Mouse (Mus musculus) myocyte (in vitro differentiated cells): Measurements from ENCODE around the gene 0610012G03Rik. TPM values are rescaled to one million over a fixed set of nuclear protein-coding genes. Genes with fewer than 3 reads are reported as not detected.

Experiments
- H3K27me3 ChIP-seq: one replicate; pipeline ENCODE4 v1.6.1; 2011; ENCODE audit not compliant: control insufficient read depth, insufficient read depth, insufficient read length
- H3K36me3 ChIP-seq: one replicate; pipeline ENCODE4 v1.6.1; 2011; ENCODE audit not compliant: control insufficient read depth, insufficient read depth
- H3K4me2 ChIP-seq: one replicate; pipeline ENCODE4 v1.6.1; 2011; ENCODE audit warnings: low read depth, control low read depth
- H3K4me3 ChIP-seq: one replicate; pipeline ENCODE4 v1.5.1; 2011; ENCODE audit warnings: mild to moderate bottlenecking, control low read depth, moderate library complexity
- H3K79me2 ChIP-seq: one replicate; pipeline ENCODE4 v1.6.1; 2011; ENCODE audit not compliant: control insufficient read depth, insufficient read depth
- H3ac ChIP-seq: one replicate; pipeline ENCODE4 v1.6.1; 2011; ENCODE audit not compliant: control insufficient read depth, insufficient read length
- CEBPB ChIP-seq: IDR thresholded peaks from 2 replicates; pipeline ENCODE4 v1.6.1; 2011; ENCODE audit warnings: mild to moderate bottlenecking, moderate library complexity; ENCODE audit not compliant: poor library complexity, insufficient read depth, severe bottlenecking
- E2F4 ChIP-seq: IDR thresholded peaks from one replicate; pipeline ENCODE4 v1.6.1; 2011; ENCODE audit warnings: mild to moderate bottlenecking, control low read depth, moderate library complexity; ENCODE audit not compliant: insufficient read depth
- MAX ChIP-seq: IDR thresholded peaks from one replicate; pipeline ENCODE4 v1.6.1; 2011; ENCODE audit warnings: low read depth, mild to moderate bottlenecking, control low read depth
- MYOD1 ChIP-seq, 3 experiments: IDR thresholded peaks; one replicate each; pipeline ENCODE4 v1.6.1; 2011; ENCODE audit warnings: control low read depth in 2 of 3, low read depth in 2 of 3, mild to moderate bottlenecking in 2 of 3, moderate library complexity in 1 of 3; ENCODE audit not compliant: insufficient read length in 2 of 3, control insufficient read depth in 1 of 3
- MYOG ChIP-seq, 3 experiments: IDR thresholded peaks; one replicate each; pipeline ENCODE4 v1.6.1; 2011; ENCODE audit warnings: control low read depth in 2 of 3, low read depth in 2 of 3, mild to moderate bottlenecking in 2 of 3; ENCODE audit not compliant: insufficient read length in 2 of 3, control insufficient read depth in 1 of 3, insufficient read depth in 1 of 3
- POLR2A ChIP-seq: IDR thresholded peaks from one replicate; pipeline ENCODE4 v1.6.1; 2011; ENCODE audit warnings: low read depth, mild to moderate bottlenecking, control low read depth, moderate library complexity; ENCODE audit not compliant: insufficient read length
- POLR2AphosphoS2 ChIP-seq: IDR thresholded peaks from one replicate; pipeline ENCODE4 v1.6.1; 2011; ENCODE audit warnings: low read depth, control low read depth; ENCODE audit not compliant: insufficient read length
- REST ChIP-seq: IDR thresholded peaks from one replicate; pipeline ENCODE4 v1.6.1; 2011; ENCODE audit warnings: mild to moderate bottlenecking, control low read depth, moderate library complexity; ENCODE audit not compliant: insufficient read depth, insufficient read length
- SRF ChIP-seq: IDR thresholded peaks from one replicate; pipeline ENCODE4 v1.6.1; 2011; ENCODE audit warnings: low read depth; ENCODE audit not compliant: control insufficient read depth, insufficient read length
- TCF12 ChIP-seq: IDR thresholded peaks from one replicate; pipeline ENCODE4 v1.6.1; 2011; ENCODE audit warnings: mild to moderate bottlenecking, control low read depth; ENCODE audit not compliant: poor library complexity, insufficient read depth, severe bottlenecking
- TCF3 ChIP-seq: IDR thresholded peaks from one replicate; pipeline ENCODE4 v1.6.1; 2011; ENCODE audit warnings: low read depth, control low read depth; ENCODE audit not compliant: insufficient read length
- USF1 ChIP-seq: IDR thresholded peaks from one replicate; pipeline ENCODE4 v1.6.1; 2011; ENCODE audit warnings: low read depth, mild to moderate bottlenecking, control low read depth, moderate library complexity
- polyA plus RNA-seq: library from polyadenylated mRNA; unstranded; fragments of >200 nt; fragmentation: generic; extraction: Trizol; gene quantifications from one replicate; pipeline ENCODE4 v1.2.1, GENCODE M21; 2012; ENCODE audit warnings: missing spikeins

0610012G03Rik gene
- polyA plus RNA-seq, 1 experiment, result 66.6 TPM

DNA sequence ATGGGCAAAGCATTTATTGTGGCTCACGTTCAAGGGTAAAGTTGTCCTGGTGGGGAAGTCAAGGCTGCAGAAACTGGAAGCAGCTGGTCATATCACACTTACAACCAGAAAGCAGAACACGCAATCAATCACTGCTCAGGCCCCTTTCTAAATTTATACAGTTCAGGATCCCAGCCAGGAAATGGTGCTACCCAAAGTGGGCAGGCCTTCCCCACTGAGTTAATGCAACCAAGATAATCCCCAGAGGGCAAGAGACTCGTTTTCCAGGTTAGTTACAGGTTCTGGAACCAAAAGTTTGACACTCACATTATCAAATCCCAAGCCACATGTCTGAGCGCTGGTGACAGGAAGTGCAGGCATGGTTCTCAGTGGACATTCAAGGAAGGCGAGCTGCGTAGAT, 9.4 kb downstream of the 0610012G03Rik start:
- TF ChIP-seq USF1 (no peak), SRF (no peak), REST (no peak), POLR2A (no peak), MYOD1 (IDR thresholded peaks at IDR 0.05; ENCODE audit: control insufficient read depth in 1 of 3, insufficient read length in 2 of 3, low read depth in 2 of 3) (no peak), TCF12 (no peak), POLR2AphosphoS2 (no peak), CEBPB (no peak), MYOG (IDR thresholded peaks at IDR 0.05; ENCODE audit: control insufficient read depth in 1 of 3, insufficient read depth in 1 of 3, insufficient read length in 2 of 3, low read depth in 2 of 3) (no peak), MAX (no peak), TCF3 (no peak), E2F4 (no peak)
- H3ac ChIP-seq, result no peak overlapping the region

DNA sequence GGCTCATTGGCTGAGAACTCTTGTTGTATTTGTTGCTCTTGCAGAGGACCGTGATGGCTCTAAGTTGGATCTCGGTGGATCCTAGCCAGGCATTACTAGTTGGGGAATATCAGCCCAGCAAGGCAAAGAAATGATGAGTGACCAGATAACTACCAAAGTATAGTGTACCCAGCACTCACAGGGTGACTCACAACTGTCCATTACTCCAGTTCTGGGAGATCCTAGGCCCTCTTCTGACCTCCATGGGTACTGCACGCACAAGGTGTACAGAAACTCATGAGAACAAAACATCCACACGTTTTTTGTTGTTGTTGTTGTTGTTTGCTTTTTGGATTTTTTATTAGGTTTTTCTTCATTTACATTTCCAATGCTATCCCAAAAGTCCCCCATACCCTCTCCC, 11.7 kb downstream of the 0610012G03Rik start:
- no peak overlapping the region for H3ac ChIP-seq
- H3K27me3 ChIP-seq, result no peaks in the 10 kb centered on the region
- H3K4me2 ChIP-seq, result no peak overlapping the region
- H3K36me3 ChIP-seq, result no peaks in the 10 kb centered on the region
- TF ChIP-seq MYOG (IDR thresholded peaks at IDR 0.05; ENCODE audit: control insufficient read depth in 1 of 3, insufficient read depth in 1 of 3, insufficient read length in 2 of 3, low read depth in 2 of 3) (no peak), TCF3 (no peak), E2F4 (no peak), SRF (no peak), USF1 (no peak), MAX (no peak), CEBPB (no peak), MYOD1 (IDR thresholded peaks at IDR 0.05; ENCODE audit: control insufficient read depth in 1 of 3, insufficient read length in 2 of 3, low read depth in 2 of 3) (no peak), POLR2AphosphoS2 (no peak), TCF12 (no peak), REST (no peak), POLR2A (no peak)
- no peaks in the 10 kb centered on the region for H3K79me2 ChIP-seq
- no peak overlapping the region for H3K4me3 ChIP-seq

More for the DNA sequence above, 9.4 kb downstream of the 0610012G03Rik start:
- Histone ChIP-seq H3K36me3 (no peaks in the 10 kb centered on the region), H3K4me3 (no peak overlapping the region), H3K79me2 (no peaks in the 10 kb centered on the region), H3K4me2 (no peak overlapping the region), H3K27me3 (no peaks in the 10 kb centered on the region)

GRCm38 (mm10) chr16:31935091-31935979, 13.0 kb downstream of the 0610012G03Rik start:
- TF ChIP-seq CEBPB, result no peak
- H3K4me2 ChIP-seq, result no peak overlapping the region
- H3K36me3 ChIP-seq, result no peaks in the 10 kb centered on the region
- no peaks in the 10 kb centered on the region for H3K79me2 ChIP-seq
- no peak overlapping the region for H3K4me3 ChIP-seq
- H3ac ChIP-seq, result no peak overlapping the region
- no peaks in the 10 kb centered on the region for H3K27me3 ChIP-seq

DNA sequence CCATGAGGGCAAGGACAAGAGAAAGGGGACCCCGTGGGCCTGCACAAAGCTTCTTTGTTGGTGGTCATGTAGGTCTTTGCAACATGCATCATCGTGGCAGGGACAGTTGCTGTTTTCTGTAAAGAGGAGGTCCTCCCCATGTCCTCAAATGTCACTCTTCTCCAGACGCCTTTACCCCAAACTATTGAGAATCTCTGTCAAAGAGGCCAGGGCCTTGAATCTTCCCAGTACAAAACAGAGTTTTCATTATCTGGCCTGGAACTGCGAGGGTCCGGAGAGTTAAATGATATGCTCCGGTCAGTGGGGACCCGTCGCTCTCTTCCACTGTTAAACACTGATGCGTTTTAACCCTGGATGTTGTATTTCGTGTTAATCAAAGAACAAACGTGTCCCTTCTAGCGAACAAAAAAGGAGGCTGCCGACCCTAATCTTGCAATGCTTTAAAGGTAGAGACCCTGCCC, 13.7 kb downstream of the 0610012G03Rik start:
- TF ChIP-seq TCF12 (no peak), MYOG (IDR thresholded peaks at IDR 0.05; ENCODE audit: control insufficient read depth in 1 of 3, insufficient read depth in 1 of 3, insufficient read length in 2 of 3, low read depth in 2 of 3) (no peak), POLR2AphosphoS2 (no peak), SRF (no peak), CEBPB (no peak), MYOD1 (IDR thresholded peaks at IDR 0.05; ENCODE audit: control insufficient read depth in 1 of 3, insufficient read length in 2 of 3, low read depth in 2 of 3) (no peak), POLR2A (no peak), REST (no peak), USF1 (no peak), E2F4 (no peak), TCF3 (no peak), MAX (no peak)
- no peak overlapping the region for H3ac ChIP-seq
- no peaks in the 10 kb centered on the region for H3K36me3 ChIP-seq
- no peaks in the 10 kb centered on the region for H3K79me2 ChIP-seq
- H3K27me3 ChIP-seq, result no peaks in the 10 kb centered on the region
- H3K4me3 ChIP-seq, result no peak overlapping the region
- H3K4me2 ChIP-seq, result no peak overlapping the region
